Mouse (Mus musculus) left cerebral cortex, adult 18-20 months (tissue): ENCODE results near the gene Pde6d. TPM values are rescaled to one million over a fixed set of nuclear protein-coding genes. Genes with fewer than 3 reads are reported as not detected.
"Not testable (repeated sequence)": the region's sequence is repeated elsewhere in the genome, so short reads cannot be mapped to it uniquely, and the experiment has no call there.

Source experiments
- DNase-seq, 2 experiments: peaks; one replicate each; pipeline ENCODE4 v3.0.0; 2021 to 2022; ENCODE audit warnings: low spot score in 2 of 2, mixed read lengths in 1 of 2
- total RNA-seq, 2 experiments: library from RNA; stranded (reverse); gene quantifications; 2 replicates each; pipeline ENCODE4 v1.2.3; 2021

Gene Pde6d
- total RNA-seq, 2 experiments from 2014 or later, result 50.6 to 51.6 TPM

DNA sequence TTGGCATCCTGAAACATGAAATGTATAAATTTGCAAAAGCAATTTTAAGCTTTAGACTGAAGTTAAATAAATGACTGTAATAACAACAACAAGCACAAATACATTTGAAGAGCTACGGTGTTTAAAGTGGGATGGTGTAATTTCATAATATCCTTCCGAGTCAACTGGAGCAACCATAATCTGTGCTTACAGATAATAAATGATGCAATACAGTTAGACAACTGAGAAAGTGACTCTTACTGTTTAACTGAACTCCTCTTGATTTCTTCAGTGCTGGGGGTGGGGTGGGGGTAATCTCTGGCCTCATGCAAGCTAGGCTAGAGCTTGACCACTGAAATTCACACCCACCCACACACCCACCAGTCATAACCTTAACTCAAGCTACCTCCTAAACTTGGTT, 11.0 kb downstream of the Pde6d start:
- no peak for DNase-seq

DNA sequence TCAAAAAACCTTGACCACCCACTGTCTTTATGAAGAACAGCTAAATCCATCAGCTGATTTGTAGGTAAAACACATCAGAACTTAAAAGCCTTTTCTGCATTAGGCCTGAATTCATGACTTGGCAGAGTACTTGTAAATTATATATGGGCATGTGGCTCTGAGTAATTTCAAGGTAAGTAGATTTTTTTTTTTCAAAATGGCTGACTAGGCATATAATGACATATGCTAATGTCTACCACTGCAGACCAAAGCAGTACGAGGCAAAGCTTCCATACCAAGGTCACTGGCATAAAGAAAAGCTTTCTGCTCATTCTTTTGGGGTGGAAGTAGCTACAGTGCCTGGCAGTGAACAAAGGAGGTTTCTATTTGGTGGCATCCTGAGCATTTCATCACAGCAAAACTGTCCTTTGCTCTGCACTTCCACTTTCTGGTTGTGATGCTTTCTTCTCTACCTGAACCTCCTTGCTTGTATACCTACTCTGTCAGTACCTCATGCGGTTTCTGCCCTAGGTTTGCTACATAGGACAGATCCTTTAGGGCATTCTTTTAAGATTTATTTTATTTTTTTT, 13.1 kb downstream of the Pde6d start:
- no peak for DNase-seq

DNA sequence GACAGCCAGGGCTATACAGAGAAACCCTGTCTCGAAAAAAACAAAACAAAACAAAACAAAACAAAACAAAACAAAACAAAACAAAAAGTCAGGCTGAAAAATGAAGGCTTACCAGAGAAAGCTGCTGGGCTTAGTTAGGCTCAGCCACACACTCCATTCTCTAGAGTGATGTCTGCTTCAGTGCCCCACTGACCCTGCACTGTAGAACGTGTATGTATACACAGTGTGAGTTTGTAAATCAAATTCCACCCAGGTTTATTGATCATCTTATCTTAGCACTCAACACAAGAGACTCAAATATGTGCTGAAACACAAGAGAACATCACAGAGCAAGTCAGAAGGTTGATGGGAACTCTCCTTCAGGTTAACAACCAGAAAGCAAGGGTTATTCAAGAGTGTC, 14.0 kb downstream of the Pde6d start:
- DNase-seq, result no peak

DNA sequence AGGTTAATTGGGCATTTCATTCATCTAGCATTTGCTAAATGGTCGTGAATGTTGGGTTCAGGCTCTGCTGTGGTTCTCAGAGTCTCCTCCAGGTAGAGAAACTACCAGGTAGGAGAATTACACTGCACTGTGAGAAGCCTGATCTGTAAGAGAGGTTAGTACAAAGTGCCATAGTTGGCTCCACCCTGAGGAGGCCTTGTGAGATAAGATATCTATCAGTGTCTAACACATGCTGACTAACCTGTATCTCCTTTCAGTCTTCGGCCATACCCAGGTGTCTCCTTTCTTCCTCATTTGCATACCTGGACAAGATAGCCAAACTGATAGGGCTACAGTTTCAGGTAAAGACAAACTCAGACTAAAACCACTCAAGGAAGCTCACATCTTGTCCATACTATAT, 19.8 kb downstream of the Pde6d start:
- DNase-seq, result no peak

DNA sequence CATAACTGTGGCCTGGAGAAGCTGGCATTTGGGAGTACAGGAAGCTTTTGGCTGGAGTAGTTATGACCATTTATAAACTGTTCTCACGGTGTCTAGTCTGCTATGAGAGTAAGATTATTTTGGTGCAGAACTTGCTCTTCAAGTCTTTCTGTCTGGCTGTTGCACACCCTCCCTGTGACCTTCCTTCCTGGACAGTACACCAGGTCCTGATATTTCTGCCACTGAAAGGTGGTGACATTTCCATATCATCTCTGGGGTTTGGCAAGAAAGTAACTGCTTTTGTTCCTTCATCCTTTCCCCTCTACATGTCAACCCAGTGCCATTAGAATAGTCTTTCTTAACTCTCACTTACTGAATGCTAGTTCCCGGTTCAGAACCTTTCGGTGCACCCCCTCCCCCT, 23.2 kb downstream of the Pde6d start:
- no peak for DNase-seq

DNA sequence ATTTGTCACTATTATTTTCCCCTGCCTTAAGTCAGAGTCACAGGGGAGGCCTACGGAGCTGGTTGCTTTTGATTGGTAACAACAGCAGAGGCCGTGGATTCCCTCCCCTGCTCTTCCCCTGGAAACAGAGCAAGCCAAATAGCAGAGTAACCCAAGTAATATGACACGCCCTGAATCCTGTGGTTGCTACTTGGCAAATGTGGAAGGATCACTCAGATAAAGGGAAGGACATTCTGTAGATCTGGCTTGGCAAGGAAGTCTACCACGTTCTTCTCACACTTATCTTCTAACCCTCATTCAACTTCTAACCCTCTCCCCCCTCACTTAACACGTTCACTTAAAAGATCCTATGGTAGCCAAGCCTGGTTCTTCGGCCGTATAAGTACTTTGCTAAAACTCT, 24.6 kb downstream of the Pde6d start:
- no peak for DNase-seq

DNA sequence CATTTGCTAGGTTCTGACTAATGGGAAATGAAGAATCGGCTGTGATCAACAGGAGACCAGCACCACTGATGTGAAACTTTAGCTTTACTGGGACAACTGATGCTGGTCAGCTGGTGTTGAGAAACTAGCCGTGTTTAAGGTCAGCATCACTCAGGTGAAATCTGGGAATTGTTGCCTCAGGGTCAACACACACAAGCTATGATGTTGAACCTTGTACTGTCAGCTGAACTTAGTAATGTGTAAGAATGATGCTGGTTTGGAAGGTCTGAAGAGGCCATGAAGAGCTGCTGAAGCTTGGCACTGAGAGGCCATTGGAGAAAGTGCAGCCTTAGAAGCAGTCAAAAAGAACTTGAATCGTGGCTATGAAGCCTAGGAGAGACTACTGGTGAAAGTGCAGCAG, 26.8 kb downstream of the Pde6d start:
- DNase-seq, result no peak

DNA sequence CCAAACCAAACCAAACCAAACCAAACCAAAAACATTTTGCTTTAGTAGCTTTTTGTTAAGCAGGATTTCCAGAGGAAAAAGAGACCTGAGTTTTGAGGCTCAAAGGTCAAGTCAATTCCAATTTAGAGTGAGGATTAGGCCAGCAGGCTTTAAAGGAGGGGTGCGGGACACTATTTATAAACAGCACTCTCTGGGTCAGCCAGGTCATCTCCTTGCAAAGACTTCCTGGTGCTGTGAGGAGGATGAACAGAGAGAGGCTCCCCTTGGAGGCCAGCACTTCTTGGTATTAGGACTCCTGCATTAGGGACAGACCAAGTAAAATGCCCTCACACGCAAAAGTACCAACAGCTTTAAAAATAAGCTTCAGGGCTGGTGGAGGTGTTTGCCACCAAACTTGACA, 30.6 kb downstream of the Pde6d start:
- DNase-seq, result no peak

DNA sequence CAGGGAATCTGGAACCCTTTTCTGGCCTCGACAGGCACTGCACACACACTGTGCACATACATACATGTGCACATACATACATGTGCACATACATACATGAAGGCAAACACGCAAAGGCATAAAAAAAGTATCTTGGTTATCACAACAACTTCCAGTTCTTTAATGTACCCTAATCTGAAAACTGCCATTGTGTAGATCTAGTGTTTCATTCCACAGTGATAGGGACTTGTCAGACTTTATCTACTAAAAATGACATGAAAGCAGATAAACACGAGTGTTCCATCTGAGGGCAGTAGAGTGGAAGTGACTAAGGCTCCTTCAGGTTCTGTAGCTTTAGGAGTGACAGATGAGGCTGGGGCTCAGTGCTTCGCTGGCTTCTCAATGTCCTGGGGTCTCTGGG, 31.1 kb downstream of the Pde6d start:
- DNase-seq, result no peak

DNA sequence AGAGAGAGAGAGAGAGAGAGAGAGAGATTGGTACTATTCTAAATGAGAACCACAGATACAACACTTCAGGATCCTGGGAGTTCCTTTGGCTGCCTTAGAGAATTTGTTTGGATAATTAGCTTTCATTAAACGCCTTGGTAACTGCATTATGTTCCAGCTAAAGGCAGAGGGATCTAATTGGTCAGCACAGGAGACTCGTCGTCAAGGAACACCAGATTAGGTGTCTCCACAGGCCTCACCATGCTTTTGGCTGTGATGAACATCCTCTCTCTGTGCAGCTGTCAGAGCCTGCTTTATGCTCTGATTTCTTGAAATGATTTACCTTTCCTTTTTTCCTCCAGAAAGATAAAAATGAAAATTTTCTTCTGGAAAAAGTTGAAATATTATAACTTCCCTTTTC, 35.6 kb downstream of the Pde6d start:
- DNase-seq, result no peak

DNA sequence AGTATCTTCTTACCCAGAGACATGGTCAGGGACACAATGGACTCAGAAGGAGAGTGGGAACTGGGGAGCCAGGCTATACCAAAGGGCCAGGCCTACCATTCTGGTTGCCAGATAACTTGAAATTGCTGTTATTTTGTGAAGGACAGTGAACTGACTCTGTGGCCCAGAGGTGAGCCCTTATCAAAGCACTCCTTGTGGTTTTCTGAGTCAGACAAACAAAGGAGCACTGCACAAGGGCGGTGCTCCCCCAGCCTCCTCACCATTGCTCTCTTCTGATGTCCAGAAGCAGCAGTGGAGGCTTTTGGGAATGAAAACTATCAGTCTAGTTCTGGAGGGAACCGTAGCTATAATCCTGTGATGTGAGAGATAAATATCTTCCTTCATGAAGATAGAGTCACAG, 39.8 kb downstream of the Pde6d start:
- no peak for DNase-seq

DNA sequence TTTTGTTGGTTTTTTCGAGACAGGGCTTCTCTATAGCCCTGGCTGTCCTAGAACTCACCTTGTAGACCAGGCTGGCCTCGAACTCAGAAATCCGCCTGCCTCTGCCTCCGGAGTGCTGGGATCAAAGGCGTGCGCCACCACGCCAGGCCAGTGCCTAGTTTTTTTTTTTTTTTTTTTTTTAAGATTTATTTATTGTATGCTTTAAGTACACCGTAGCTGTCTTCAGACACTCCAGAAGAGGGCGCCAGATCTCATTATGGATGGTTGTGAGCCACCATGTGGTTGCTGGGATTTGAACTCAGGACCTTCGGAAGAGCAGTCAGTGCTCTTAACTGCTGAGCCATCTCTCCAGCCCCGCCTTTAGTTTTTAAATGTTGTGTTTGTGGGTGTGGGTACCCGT, 42.8 kb downstream of the Pde6d start:
- not testable (repeated sequence) for DNase-seq

DNA sequence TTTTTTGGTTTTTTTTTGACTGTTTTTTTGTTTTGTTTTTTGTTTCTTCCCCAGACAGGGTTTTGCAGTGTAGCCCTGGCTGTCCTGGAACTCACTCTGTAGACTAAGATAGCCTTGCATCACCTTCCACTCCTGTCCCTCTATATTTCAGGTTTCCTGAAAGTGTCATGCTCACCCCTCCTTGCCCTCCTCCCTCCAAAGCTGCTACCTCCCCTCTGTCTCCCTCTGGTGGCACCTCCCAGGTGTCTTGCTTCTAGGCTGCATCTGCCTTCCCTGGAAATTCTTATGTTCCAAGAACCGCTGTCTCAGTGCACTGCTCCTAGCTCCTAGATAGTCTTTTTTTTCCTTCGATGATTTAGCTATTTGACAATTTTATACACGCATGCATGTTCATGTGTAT, 44.0 kb downstream of the Pde6d start:
- no peak for DNase-seq

DNA sequence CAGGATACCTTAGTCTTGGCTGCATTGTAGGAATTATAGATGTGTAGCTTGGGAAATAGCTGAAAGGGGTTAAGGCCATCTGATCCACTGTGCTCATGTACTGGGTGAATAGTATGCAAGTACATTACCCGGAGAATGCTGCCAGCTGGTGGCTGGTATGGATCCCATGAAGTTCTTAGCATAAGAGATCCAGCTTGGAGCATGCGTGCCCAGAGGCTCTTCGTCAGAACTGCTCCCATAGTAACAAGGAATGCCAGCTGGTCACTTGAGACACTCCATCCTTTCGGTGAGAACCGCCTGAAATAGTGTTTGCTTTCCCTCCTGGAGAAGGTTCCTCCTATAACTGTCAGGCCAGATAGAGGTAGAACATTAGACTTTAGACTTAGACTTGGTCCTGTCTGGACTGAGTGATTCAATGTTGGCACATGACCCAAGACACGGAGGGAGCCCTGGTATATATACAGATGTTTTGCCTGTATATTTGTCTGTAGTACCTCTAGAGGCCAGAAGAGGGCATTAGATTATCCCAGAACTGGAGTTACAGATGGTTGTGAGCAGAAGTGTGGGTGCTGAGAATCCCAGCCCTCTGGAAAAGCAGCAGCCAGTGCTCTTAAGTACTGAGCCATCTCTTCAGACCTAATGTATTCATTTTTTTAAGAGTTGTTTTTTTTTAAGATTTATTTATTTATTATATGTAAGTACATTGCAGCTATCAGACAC, 48.9 kb downstream of the Pde6d start:
- peak in 1 of 2 experiments; percentile 42 for DNase-seq

DNA sequence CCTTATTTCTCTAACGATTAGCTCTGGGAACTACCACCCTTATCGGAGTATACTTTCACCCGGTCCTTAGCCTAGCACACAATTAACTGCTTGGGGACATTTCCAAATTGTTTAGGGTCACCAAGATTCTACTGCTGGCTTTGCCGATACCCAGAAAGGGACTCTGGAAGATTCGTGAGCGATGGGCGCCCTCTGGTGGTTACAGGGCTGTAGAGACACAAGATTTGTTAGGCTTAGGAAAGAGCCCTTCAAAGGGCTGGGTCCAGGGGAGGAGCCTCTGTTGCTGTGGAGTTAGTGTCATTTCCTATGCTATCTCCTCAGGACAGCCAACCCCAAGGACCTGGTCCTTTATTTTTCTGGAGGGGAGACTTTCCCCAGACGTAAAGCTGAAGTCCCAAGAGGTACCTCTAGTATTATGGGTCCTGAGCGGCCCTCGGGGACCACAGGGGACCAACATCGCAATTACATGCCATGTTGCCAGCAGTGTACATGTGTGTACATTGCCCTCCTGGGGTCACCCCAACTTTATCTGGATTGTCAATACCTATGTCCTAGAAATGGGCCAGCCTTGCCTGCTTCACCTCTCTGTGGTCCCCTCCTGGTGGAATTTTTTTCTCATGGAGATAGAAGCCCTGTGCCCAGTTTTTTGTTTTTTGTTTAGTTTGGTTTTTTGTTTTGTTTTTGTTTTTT, 49.9 kb downstream of the Pde6d start:
- DNase-seq, result peak; percentile 94 to 98

DNA sequence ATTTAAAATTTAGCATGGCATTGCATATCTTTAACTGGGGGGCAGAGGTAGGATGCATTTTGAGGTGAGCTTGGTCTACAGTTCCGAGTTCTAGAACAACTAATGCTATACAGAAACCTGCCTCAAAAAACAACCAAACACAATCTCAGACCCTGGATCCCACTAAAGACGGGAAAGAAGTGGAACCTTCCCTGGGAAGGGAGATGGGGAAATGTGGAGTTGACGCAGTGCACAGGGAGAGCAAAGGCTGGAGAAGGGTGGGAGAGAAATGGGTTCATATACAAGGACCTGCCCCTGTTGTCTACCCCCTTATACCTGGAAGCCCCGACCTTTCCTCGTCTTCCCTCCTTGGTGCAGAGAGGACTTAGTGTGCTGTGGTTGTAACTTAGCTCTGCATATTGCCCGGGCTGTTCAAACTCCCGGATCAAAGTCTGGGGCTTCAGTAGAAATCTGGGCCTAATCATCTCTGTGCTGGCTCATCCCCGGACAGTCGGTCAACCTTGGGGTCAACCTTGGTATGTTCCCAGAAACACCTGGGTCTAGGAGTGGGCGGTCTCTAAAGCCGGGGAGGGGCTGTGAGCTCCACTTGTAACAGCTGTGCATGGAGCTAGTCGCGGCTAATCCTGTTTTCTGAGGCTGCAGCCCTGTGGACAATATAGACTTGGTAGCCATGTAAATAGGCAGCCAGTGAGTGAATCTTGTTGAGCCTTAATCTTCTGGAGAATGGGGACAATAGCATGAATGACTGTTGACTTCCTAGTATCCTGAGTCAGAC, 50.7 kb downstream of the Pde6d start:
- DNase-seq, result no peak

DNA sequence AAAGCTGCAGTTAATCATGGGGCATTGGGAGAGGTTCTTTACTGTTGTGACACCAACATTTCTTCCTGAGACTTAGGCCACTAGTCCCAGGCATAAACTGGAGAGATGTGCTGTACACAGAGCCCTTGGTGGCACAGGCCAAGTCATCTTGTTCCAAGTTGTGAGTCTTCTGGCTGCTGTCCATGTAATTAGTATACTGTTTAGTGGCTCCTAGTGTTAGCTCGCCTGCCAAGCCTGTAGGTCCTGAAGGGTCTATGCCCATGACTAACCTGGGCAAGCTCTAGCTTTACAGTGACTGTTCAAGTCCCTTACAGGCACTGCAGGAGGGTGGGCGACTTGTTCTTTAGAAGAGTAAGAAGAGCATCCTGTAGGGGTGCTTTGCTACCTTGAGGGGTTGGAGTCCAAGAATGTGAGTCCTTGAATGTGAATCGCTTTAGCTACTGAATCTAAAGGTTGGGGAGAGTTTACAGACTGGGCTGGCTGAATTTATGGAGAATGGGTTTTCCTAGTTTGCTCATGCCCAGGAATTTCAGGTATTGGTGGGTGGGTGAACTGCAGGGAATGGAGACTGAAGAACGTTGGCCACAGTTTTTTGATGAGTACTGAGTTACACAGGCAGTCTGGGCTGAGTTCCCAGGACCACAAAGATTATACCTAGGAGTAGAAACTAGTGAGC, 51.4 kb downstream of the Pde6d start:
- no peak for DNase-seq

DNA sequence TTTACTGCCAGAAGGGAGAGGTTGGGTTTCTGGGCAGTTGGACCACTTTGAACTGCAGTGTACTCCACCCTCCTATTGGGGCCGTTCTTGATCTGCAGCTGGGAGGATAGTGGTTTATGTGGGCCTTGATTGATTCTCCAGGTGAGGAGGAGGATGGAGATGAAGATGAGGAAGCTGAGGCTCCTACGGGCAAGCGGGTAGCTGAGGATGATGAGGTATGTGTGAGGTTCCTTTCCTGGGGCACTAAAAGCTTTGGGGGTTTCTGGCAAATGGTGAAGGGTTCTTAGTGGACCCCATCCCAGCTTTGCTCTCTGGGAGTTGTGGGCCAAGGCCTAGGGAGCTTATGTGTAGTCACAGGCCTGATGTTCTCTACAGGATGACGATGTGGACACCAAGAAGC, 52.8 kb downstream of the Pde6d start:
- DNase-seq, result no peak

DNA sequence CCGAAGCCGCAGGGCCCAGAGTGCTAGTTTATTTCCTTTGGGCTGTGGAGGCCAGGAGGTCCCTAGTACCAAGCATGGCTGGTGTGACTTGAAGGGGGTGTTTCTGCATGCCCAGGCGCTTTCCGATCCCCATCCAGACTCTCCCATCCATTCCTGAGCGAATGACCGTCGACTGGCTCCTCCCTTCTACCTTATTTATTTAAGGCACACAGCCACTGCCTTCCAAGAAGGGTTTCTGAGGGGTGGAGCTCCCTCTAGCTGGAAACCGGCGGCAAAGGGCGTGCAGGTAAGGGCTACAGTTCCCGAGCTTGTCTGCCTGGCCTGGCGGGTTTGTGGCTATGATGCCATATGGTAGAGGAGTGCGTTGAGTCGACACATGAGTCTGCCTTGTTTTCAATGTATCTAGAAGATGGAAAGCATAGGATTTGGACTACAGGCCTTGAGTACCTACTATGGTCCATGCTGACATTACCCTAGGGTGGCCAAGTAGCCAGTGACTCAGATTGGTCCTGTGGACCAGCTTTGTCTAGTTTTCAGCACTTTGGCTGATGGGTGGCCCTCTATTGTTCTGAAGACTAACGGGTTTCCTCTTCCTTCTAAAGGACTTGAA, 53.8 kb downstream of the Pde6d start:
- DNase-seq, result peak; percentile 51 to 55

DNA sequence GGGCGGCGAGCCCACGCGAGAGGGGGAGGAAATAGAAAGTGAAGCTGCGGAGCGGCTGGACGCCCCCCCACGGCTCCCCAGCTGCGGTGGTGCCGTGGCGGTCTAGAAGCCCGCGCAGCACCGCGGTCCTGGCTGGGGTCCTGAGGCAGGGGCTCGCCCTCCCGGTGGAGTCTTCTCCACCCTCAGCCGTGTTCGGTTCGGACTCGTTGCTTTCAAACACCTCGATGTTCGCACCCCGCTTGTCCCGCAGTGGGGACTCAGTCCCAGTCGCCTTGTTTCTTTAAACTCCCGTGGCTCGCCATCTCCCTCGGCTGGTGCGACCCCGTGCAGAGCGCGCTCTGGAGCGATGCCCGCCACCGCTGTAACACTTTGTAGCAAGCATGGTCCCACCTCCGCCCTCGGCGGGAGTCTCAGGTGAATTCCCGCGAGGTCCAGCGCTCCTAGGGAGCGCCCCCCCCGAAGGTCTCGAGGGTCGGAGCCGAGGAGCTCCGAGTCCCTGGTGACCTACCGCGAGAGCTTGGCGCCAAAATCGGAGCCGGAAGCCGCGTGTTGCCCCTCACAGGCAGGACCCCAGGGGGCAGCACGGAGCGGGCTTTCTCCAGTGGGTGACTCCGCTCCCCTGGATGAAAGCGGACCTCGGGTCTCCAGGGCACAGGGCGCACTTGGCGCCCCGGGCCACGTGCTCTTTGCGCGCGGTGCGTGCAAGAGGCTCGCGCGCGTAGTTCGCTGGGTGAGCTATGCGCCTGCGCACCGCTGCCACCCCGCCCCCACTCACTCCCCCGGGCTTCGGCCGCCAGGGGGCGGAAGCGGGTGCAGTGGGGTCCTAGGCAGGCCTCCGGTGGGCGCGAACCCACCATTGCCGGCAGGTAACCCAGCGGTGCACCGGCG, 54.6 kb downstream of the Pde6d start:
- peak; percentile 92 for DNase-seq
